Mouse (Mus musculus): ENCODE results near the gene Cap2. TPM values are rescaled to one million over a fixed set of nuclear protein-coding genes. Genes with fewer than 3 reads are reported as not detected.

Cap2 gene
- total and polyA plus RNA-seq, 3 experiments: 115 to 147 (median 135) TPM

- H3K36me3 ChIP-seq (ENCODE audit: control insufficient read depth, insufficient read depth, low read length): peaks cover 20% of the 10 kb centered on the region
- no peak overlapping the region for H3K4me3 ChIP-seq
- no peaks in the 10 kb centered on the region; the same call in 1 of the 2 replicates for H3K79me2 ChIP-seq (replicated peaks; ENCODE audit: control insufficient read depth, insufficient read depth, low read length)
- 67% methylated on average over 4 of the region's 4 CpGs for WGBS
- no peaks in the 10 kb centered on the region; the same call in 1 of the 2 replicates for H3K4me1 ChIP-seq (ENCODE audit: control insufficient read depth, insufficient read depth, low read length)
- H3K27ac ChIP-seq: no peak overlapping the region
- intact Hi-C loops (cut with DNase I): no loop called here
- DNase-seq: no peak
- no peaks in the 10 kb centered on the region for H3K27me3 ChIP-seq (ENCODE audit: control insufficient read depth, insufficient read depth, low read length)
- TF ChIP-seq CTCF (IDR thresholded peaks at IDR 0.05): no peak
- no peak for TF ChIP-seq EP300 (IDR thresholded peaks at IDR 0.05; ENCODE audit: insufficient read depth, low read depth, low read length)
- no peak for TF ChIP-seq POLR2A (IDR thresholded peaks at IDR 0.05; ENCODE audit: insufficient read depth, low read depth, low read length)
- H3K9ac ChIP-seq (ENCODE audit: low read depth, low read length): no peak overlapping the region
Measured at GRCm38 (mm10) chr13:46690559-46691241, 189.1 kb downstream of the Cap2 start.

GRCm38 (mm10) chr13:46695296-46695908 is 193.8 kb downstream of the Cap2 start:
- TF ChIP-seq POLR2A (IDR thresholded peaks at IDR 0.05; ENCODE audit: insufficient read depth, low read depth, low read length) (no peak), CTCF (IDR thresholded peaks at IDR 0.05) (no peak), EP300 (IDR thresholded peaks at IDR 0.05; ENCODE audit: insufficient read depth, low read depth, low read length) (no peak)
- Histone ChIP-seq H3K36me3 (ENCODE audit: control insufficient read depth, insufficient read depth, low read length) (peaks cover 20% of the 10 kb centered on the region), H3K27ac (no peak overlapping the region), H3K79me2 (replicated peaks; ENCODE audit: control insufficient read depth, insufficient read depth, low read length) (no peaks in the 10 kb centered on the region; the same call in 1 of the 2 replicates), H3K4me1 (ENCODE audit: control insufficient read depth, insufficient read depth, low read length) (no peaks in the 10 kb centered on the region; the same call in 1 of the 2 replicates), H3K27me3 (ENCODE audit: control insufficient read depth, insufficient read depth, low read length) (no peaks in the 10 kb centered on the region), H3K4me3 (no peak overlapping the region), H3K9ac (ENCODE audit: low read depth, low read length) (no peak overlapping the region)
- DNase-seq: no peak
- intact Hi-C loops (cut with DNase I): no loop called here
- 75% methylated on average over 1 of the region's 1 CpGs for whole genome bisulfite sequencing

- no peak overlapping the region for H3K27ac ChIP-seq
- H3K27me3 ChIP-seq (ENCODE audit: control insufficient read depth, insufficient read depth, low read length): no peaks in the 10 kb centered on the region
- 91% methylated on average over 1 of the region's 1 CpGs for WGBS
- TF ChIP-seq POLR2A (IDR thresholded peaks at IDR 0.05; ENCODE audit: insufficient read depth, low read depth, low read length) (no peak), CTCF (IDR thresholded peaks at IDR 0.05) (no peak), EP300 (IDR thresholded peaks at IDR 0.05; ENCODE audit: insufficient read depth, low read depth, low read length) (no peak)
- intact Hi-C loops (cut with DNase I): no loop called here
- H3K4me1 ChIP-seq (ENCODE audit: control insufficient read depth, insufficient read depth, low read length): no peaks in the 10 kb centered on the region
- no peaks in the 10 kb centered on the region; the same call in 1 of the 2 replicates for H3K79me2 ChIP-seq (replicated peaks; ENCODE audit: control insufficient read depth, insufficient read depth, low read length)
- H3K36me3 ChIP-seq (ENCODE audit: control insufficient read depth, insufficient read depth, low read length): peaks cover 18% of the 10 kb centered on the region
- DNase-seq: no peak
- no peak overlapping the region for H3K4me3 ChIP-seq
- H3K9ac ChIP-seq (ENCODE audit: low read depth, low read length): no peak overlapping the region
Measured at GRCm38 (mm10) chr13:46695932-46696331, 194.3 kb downstream of the Cap2 start.

- intact Hi-C loops (cut with DNase I): no loop called here
- Histone ChIP-seq H3K27ac (no peak overlapping the region), H3K4me3 (no peak overlapping the region), H3K9ac (ENCODE audit: low read depth, low read length) (no peak overlapping the region), H3K36me3 (ENCODE audit: control insufficient read depth, insufficient read depth, low read length) (peaks cover 14% of the 10 kb centered on the region), H3K79me2 (replicated peaks; ENCODE audit: control insufficient read depth, insufficient read depth, low read length) (no peaks in the 10 kb centered on the region; the same call in 1 of the 2 replicates), H3K4me1 (ENCODE audit: control insufficient read depth, insufficient read depth, low read length) (no peaks in the 10 kb centered on the region), H3K27me3 (ENCODE audit: control insufficient read depth, insufficient read depth, low read length) (no peaks in the 10 kb centered on the region)
- no peak for DNase-seq
- WGBS: 87% methylated on average over 2 of the region's 2 CpGs
- TF ChIP-seq EP300 (IDR thresholded peaks at IDR 0.05; ENCODE audit: insufficient read depth, low read depth, low read length) (no peak), POLR2A (IDR thresholded peaks at IDR 0.05; ENCODE audit: insufficient read depth, low read depth, low read length) (no peak), CTCF (IDR thresholded peaks at IDR 0.05) (no peak)
Measured at GRCm38 (mm10) chr13:46696788-46697187, 195.1 kb downstream of the Cap2 start.

DNA sequence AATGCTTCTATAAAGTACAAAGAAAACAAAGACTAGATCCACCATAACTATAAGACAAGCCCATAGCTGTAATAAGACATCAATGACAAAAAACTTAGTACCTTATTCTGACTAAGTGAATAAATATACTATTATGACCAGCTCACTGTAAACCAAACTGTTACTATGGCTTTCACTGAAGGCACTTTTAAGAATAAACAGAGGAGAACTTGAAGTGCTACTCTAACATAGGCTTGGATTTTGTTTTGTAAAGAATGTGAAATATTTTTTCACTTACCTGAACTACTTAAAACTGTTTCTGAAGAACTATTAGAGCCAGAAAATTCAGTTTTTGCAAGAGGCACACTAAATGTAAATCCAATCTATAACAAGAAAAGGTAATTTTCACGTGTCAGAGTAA is 197.7 kb downstream of the Cap2 start:
- H3K79me2 ChIP-seq (replicated peaks; ENCODE audit: control insufficient read depth, insufficient read depth, low read length): no peaks in the 10 kb centered on the region
- H3K27me3 ChIP-seq (ENCODE audit: control insufficient read depth, insufficient read depth, low read length): no peaks in the 10 kb centered on the region
- WGBS: 92% methylated on average over 1 of the region's 1 CpGs
- intact Hi-C loops (cut with DNase I): no loop called here
- no peak for DNase-seq
- H3K9ac ChIP-seq (ENCODE audit: low read depth, low read length): no peak overlapping the region
- no peak for TF ChIP-seq POLR2A (IDR thresholded peaks at IDR 0.05; ENCODE audit: insufficient read depth, low read depth, low read length)
- no peak for TF ChIP-seq EP300 (IDR thresholded peaks at IDR 0.05; ENCODE audit: insufficient read depth, low read depth, low read length)
- TF ChIP-seq CTCF (IDR thresholded peaks at IDR 0.05): no peak
- peaks cover 8% of the 10 kb centered on the region for H3K36me3 ChIP-seq (ENCODE audit: control insufficient read depth, insufficient read depth, low read length)
- no peaks in the 10 kb centered on the region for H3K4me1 ChIP-seq (ENCODE audit: control insufficient read depth, insufficient read depth, low read length)
- H3K4me3 ChIP-seq: no peak overlapping the region
- no peak overlapping the region for H3K27ac ChIP-seq

Other genes with a start within 250 kb of the Cap2 start
- gene Stmnd1, start 228.1 kb upstream of the Cap2 start, total RNA-seq (2021): under 1 TPM; 0.39 to 0.47 TPM
- 0.26 and 0.47 TPM in 2 replicates for gene Stmnd1, start 228.1 kb upstream of the Cap2 start, polyA plus RNA-seq (2012; rRNA removed)
- gene Rbm24, start 83.4 kb upstream of the Cap2 start, total RNA-seq (2021): 100 to 1,000 TPM; 176 to 182 TPM
- 225 and 252 TPM in 2 replicates for gene Rbm24, start 83.4 kb upstream of the Cap2 start, polyA plus RNA-seq (2012; rRNA removed)
- 10 to 100 TPM; 32.7 to 38.3 TPM for gene Fam8a1, start 167.7 kb downstream of the Cap2 start, total RNA-seq (2021)
- 9.7 and 17.4 TPM in 2 replicates for gene Fam8a1, start 167.7 kb downstream of the Cap2 start, polyA plus RNA-seq (2012; rRNA removed)
- gene Nup153, start 226.1 kb downstream of the Cap2 start, total RNA-seq (2021): 10 to 100 TPM; 35.5 to 37.7 TPM
- gene Nup153, start 226.1 kb downstream of the Cap2 start, polyA plus RNA-seq (2012; rRNA removed): 24.5 and 42.8 TPM in 2 replicates

Measured in heart, adult 2 months (tissue).